Mouse (Mus musculus) cortical plate, adult 2 months (tissue): Measurements from ENCODE around the gene Krtap14.

ENCODE experiments used
- CTCF ChIP-seq: fragments of 200-500 bp; IDR thresholded peaks from 2 replicates; pipeline ENCODE4 v1.5.1; 2011; ENCODE audit warnings: mild to moderate bottlenecking, control low read depth, low read length; ENCODE audit not compliant: insufficient read depth; ENCODE audit errors: extremely low read depth
- POLR2A ChIP-seq: fragments of 200-500 bp; IDR thresholded peaks from 2 replicates; pipeline ENCODE4 v1.6.1; 2011; ENCODE audit warnings: mild to moderate bottlenecking, low read length, control low read depth; ENCODE audit not compliant: insufficient read depth; ENCODE audit errors: extremely low read depth

DNA sequence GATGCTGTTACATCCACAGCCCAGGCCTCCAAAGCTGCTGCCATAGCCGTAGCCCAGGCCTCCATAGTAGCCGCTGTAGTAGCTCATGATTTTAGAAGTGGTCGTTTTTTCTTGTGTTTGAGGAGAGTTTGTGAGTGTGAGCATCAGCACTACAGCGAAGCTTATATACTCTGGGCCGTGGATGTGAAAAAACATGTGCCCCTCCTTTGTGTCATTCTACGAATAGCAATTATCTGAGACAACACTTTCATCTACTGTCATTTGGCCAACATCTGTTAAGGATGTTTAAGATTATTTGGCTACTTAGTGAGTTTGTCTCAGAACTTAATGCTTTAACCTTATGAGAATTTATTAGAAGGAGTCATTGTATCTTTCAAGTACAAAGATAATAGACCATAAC, 43.4 kb upstream of the Krtap14 start, which contains the start of gene Krtap19-1:
- TF ChIP-seq POLR2A (no peak), CTCF (no peak)
